ENCODE assay signal across 17 mouse cellular contexts in the genomic region with DNA sequence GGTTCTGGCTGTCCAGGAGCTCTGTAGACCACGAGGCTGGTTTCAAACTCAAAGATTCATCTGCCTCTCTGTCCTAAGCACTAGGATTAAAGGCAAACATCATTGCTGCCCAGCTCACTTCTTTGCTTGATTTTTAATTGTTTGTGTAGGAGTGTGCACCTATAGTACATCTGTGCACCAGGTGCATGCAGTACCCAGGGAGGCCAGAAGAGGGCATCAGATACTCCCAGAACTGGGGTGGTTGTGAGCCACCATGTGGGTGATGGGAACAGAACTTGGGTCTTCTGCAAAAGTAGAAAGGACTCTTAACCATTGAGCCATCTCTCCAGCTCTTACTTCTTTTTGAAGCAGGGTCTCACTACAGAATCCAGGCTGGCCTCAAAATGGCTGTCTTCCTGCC. TPM values are rescaled to one million over a fixed set of nuclear protein-coding genes. Genes with fewer than 3 reads are reported as not detected.
DNase-seq lines count a peak whose midpoint lies in the region; ATAC-seq and TF ChIP-seq lines count a peak whose summit lies in the region.
"Had no signal": no experiment of that assay in that cellular context is flagged by ENCODE, and none has a peak within 500 bp of the region (broad histone marks: within the 10 kb centered on the region; RNA-seq: fewer than 3 reads in every experiment).

No protein-coding gene starts in this region.

- ATAC-seq in CD4-positive, CD25-positive, alpha-beta regulatory T cell, adult 4 months: no peak
- ATAC-seq: midbrain, embryonic 15.5 days had no signal

- intact Hi-C loops in heart, postnatal 25 days (cut with DNase I): no loop called here

- peak; percentile 70; the same call in 1 of the 2 replicates for TF ChIP-seq CTCF in testis, adult 2 months (IDR thresholded peaks at IDR 0.05; ENCODE audit: control insufficient read depth, insufficient read depth, insufficient replicate concordance, low read depth, low read length)

- no peaks in the 10 kb centered on the region for H3K27me3 ChIP-seq in testis, adult 2 months (ENCODE audit: control insufficient read depth, insufficient read depth, low read length)
- H3K27me3 ChIP-seq in splenic B cell, adult 2 months (ENCODE audit: control insufficient read depth, insufficient read depth, low read length, poor library complexity, severe bottlenecking): no peaks in the 10 kb centered on the region

- H3K4me3 ChIP-seq in testis, adult 2 months (ENCODE audit: control insufficient read depth, low read depth, low read length): no peak overlapping the region
- H3K4me3 ChIP-seq: embryonic facial prominence, embryonic 12.5 days; midbrain, embryonic 15.5 days; neural tube, embryonic 12.5 days had no signal

- DNase-seq in CD4-positive, CD25-positive, alpha-beta regulatory T cell, adult 2 months (ENCODE audit: low read depth, low spot score): peak; percentile 48
- peak; percentile 18 for DNase-seq in kidney, postnatal 10 days
- DNase-seq in kidney, adult 9 months: no peak
- DNase-seq in testis, postnatal 14 days (ENCODE audit: low spot score): no peak
- DNase-seq in splenic B cell, adult 2 months (ENCODE audit: low read depth, low spot score): peak; percentile 34
- DNase-seq in heart, postnatal 25 days (ENCODE audit: low spot score): no peak
- DNase-seq: adrenal gland, adult 8-10 months; cerebellum, postnatal 36 days; heart, adult 18-20 months; heart, postnatal 36 days had no signal

- peaks cover 8% of the 10 kb centered on the region for H3K4me1 ChIP-seq in testis, adult 2 months (ENCODE audit: control insufficient read depth, insufficient read depth, low read length)

- no peaks in the 10 kb centered on the region for H3K36me3 ChIP-seq in testis, adult 2 months (ENCODE audit: control insufficient read depth, insufficient read depth, low read length)
- no peaks in the 10 kb centered on the region for H3K36me3 ChIP-seq in splenic B cell, adult 2 months (ENCODE audit: control insufficient read depth, insufficient read depth, low read length, poor library complexity, severe bottlenecking)
- H3K36me3 ChIP-seq: embryonic facial prominence, embryonic 12.5 days; midbrain, embryonic 15.5 days; neural tube, embryonic 12.5 days had no signal

- no peak for TF ChIP-seq POLR2A in testis, adult 2 months (IDR thresholded peaks at IDR 0.05; ENCODE audit: control insufficient read depth, low read depth, low read length)

- H3K27ac ChIP-seq in testis, adult 2 months (ENCODE audit: control insufficient read depth, insufficient read depth, low read depth, low read length): no peak overlapping the region
- H3K27ac ChIP-seq: embryonic facial prominence, embryonic 12.5 days; macrophage; midbrain, embryonic 15.5 days; neural tube, embryonic 12.5 days had no signal

RNA-seq across cellular contexts. Expression of a gene that starts 3.0 kb away (rescaled TPM):
- polyA plus RNA-seq in CD4-positive, CD25-positive, alpha-beta regulatory T cell, adult 4 months (2017; shearing (Covaris generic)): under 1 TPM; 0.35 to 0.51 TPM
- polyA plus RNA-seq in testis, adult 2 months (2012; rRNA removed): 5.9 and 8.6 TPM in 2 replicates
- 10 to 100 TPM; 18.5 to 23.3 TPM for total RNA-seq in heart, postnatal 25 days (2021)

RNA-seq across cellular contexts. Expression of a gene that starts 19.4 kb away (rescaled TPM):
- 10 to 100 TPM; 29.7 to 67.2 TPM for polyA plus RNA-seq in CD4-positive, CD25-positive, alpha-beta regulatory T cell, adult 4 months (2017; shearing (Covaris generic))
- polyA plus RNA-seq in testis, adult 2 months (2012; rRNA removed): 88.8 and 109 TPM in 2 replicates
- 10 to 100 TPM; 29.2 to 33.2 TPM for total RNA-seq in heart, postnatal 25 days (2021)

RNA-seq across cellular contexts. Expression of a gene that starts 20.9 kb away (rescaled TPM):
- polyA plus RNA-seq in CD4-positive, CD25-positive, alpha-beta regulatory T cell, adult 4 months (2017; shearing (Covaris generic)): 10 to 100 TPM; 17.2 to 37.5 TPM
- polyA plus RNA-seq in testis, adult 2 months (2012; rRNA removed): 2.3 and 3.0 TPM in 2 replicates
- total RNA-seq in heart, postnatal 25 days (2021): 1 to 10 TPM; 3.0 to 3.6 TPM

RNA-seq across cellular contexts. Expression of a gene that starts 39.9 kb away (rescaled TPM):
- not detected for polyA plus RNA-seq in CD4-positive, CD25-positive, alpha-beta regulatory T cell, adult 4 months (2017; shearing (Covaris generic))
- 0.43 TPM in 1 of 2 replicates, not detected in the other for polyA plus RNA-seq in testis, adult 2 months (2012; rRNA removed)
- total RNA-seq in heart, postnatal 25 days (2021): 100 to 1,000 TPM; 742 to 813 TPM
- total RNA-seq: left cerebral cortex, adult 18-20 months had no signal
- polyA plus RNA-seq: macrophage; midbrain, embryonic 15.5 days had no signal

RNA-seq across cellular contexts. Expression of a gene that starts 55.2 kb away (rescaled TPM):
- 1 to 10 TPM in 1 of 2 experiments, not detected in 1; 3.0 TPM for polyA plus RNA-seq in CD4-positive, CD25-positive, alpha-beta regulatory T cell, adult 4 months (2017; shearing (Covaris generic))
- 1,767 and 1,838 TPM in 2 replicates for polyA plus RNA-seq in testis, adult 2 months (2012; rRNA removed)
- 100 to 1,000 TPM; 914 to 924 TPM for total RNA-seq in heart, postnatal 25 days (2021)
- total RNA-seq: adrenal gland, adult 8-10 months had no signal
- polyA plus RNA-seq: macrophage had no signal

Comparison
In these comparisons a context has a peak if more than half of its experiments do, and no peak if none do; other contexts are left out.
1. DNase-seq: peak in CD4-positive, CD25-positive, alpha-beta regulatory T cell, adult 2 months (single experiment), kidney, postnatal 10 days (single experiment) and splenic B cell, adult 2 months (single experiment); none in kidney, adult 9 months (single experiment), testis, postnatal 14 days (single experiment) and heart, postnatal 25 days (single experiment).